Mouse (Mus musculus): ENCODE results near the gene 1700012A03Rik.

1700012A03Rik gene

DNA sequence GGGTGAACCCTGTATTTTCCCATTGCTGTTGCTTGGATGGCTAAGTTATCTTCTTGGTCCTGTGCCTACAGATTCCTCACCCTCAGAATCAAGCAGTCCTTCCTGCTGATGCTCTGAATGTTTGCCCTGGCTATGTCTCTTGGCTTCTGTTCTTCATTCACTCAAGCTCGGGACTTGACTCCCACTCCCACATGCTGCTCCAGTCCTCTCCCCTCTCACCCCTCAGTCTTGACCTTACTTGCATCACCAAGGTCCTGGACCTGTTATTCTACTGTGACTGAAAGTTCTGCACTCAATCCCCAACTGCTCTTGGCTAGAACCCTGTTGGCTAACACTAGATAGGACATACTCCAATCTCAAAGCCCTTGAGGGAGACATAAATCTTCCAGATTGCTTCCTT is 22.1 kb downstream of the 1700012A03Rik start:
- no peak for DNase-seq (ENCODE audit: extremely low read depth, low read depth, low spot score)

DNA sequence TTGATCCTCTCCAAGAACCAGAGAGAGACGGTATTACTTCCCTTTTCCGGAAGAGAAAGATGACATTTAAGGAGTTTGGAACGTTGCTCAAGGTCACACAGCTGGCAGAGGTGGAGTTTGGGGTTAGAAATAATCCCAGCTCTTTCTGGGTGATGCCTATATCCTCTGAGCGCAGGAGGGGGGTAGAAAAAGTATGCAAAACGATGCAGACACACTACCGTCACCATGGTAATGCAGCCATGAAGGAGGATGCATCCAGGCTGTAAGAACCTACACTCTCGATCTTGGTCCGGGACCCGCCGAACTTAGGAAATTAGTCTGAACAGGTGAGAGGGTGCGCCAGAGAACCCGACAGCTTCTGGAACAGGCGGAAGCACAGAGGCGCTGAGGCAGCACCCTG is 43.3 kb downstream of the 1700012A03Rik start:
- no peak for DNase-seq (ENCODE audit: extremely low read depth, low read depth, low spot score)

DNA sequence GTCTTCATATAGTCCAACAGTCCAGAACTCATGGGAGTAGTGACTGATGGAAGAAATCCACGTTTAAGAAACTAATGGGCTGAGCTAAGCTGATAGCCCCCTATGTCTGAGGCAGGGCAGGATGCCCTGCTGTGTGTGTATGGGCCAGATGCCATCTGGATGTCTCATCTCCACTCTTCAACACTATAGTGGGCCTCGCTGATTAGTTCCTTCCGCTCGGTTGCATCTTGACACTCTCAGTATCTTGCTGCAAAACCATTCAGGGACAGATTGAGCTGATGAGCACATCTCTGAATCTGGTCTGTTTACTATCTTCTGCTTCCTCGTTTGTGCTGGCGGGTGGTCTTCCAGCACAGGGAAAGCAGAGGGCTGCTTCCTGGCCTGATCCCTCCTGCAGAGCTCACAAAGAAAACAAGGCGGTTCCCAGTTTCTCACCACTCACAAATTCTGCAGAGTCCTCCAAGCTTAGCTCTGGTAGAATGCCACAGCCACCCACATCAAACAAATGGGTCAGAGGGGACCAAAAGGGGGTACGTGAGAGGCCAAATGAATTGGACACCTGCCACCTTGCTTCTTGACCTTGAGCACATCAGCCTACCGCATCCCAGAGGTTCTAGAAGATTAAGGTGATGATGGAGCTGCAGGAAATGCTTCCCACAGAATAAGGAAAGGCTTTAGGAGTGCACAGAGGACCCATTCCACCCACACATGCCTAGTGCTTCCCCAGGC is 55.7 kb downstream of the 1700012A03Rik start:
- no peak for DNase-seq (ENCODE audit: extremely low read depth, low read depth, low spot score)

Data from fat pad, adult 2 months (tissue).